Mouse (Mus musculus): ENCODE data around the gene Suclg2.

Suclg2 gene

GRCm38 (mm10) chr6:95620804-95621203 is 97.8 kb downstream of the Suclg2 start:
- no peak for DNase-seq (ENCODE audit: low spot score)

GRCm38 (mm10) chr6:95619817-95620216 is 98.8 kb downstream of the Suclg2 start:
- no peak for DNase-seq (ENCODE audit: low spot score)

GRCm38 (mm10) chr6:95618434-95618833 is 100.2 kb downstream of the Suclg2 start:
- no peak for DNase-seq (ENCODE audit: low spot score)

GRCm38 (mm10) chr6:95613228-95613627 is 105.4 kb downstream of the Suclg2 start:
- no peak for DNase-seq (ENCODE audit: low spot score)

GRCm38 (mm10) chr6:95612412-95613022 is 106.1 kb downstream of the Suclg2 start:
- no peak for DNase-seq (ENCODE audit: low spot score)

- no peak for DNase-seq (ENCODE audit: low spot score)
These were observed 107.5 kb downstream of the Suclg2 start for GRCm38 (mm10) chr6:95611059-95611458.

- no peak for DNase-seq (ENCODE audit: low spot score)
These were observed 110.5 kb downstream of the Suclg2 start for GRCm38 (mm10) chr6:95608123-95608522.

- peak; percentile 84 for DNase-seq (ENCODE audit: low spot score)
These were observed 117.9 kb downstream of the Suclg2 start for GRCm38 (mm10) chr6:95600731-95601130.

GRCm38 (mm10) chr6:95596766-95597750 is 121.5 kb downstream of the Suclg2 start:
- peak; percentile 64 for DNase-seq (ENCODE audit: low spot score)

- no peak for DNase-seq (ENCODE audit: low spot score)
These were observed 122.7 kb downstream of the Suclg2 start for GRCm38 (mm10) chr6:95595852-95596251.

- DNase-seq (ENCODE audit: low spot score), result no peak
These were observed 124.4 kb downstream of the Suclg2 start for GRCm38 (mm10) chr6:95594239-95594638.

GRCm38 (mm10) chr6:95592396-95592795 is 126.2 kb downstream of the Suclg2 start:
- DNase-seq (ENCODE audit: low spot score), result no peak

- DNase-seq (ENCODE audit: low spot score), result no peak
These were observed 128.1 kb downstream of the Suclg2 start for GRCm38 (mm10) chr6:95590463-95590862.

GRCm38 (mm10) chr6:95587108-95587796 is 131.3 kb downstream of the Suclg2 start:
- DNase-seq (ENCODE audit: low spot score), result no peak

- DNase-seq (ENCODE audit: low spot score), result no peak
These were observed 136.7 kb downstream of the Suclg2 start for GRCm38 (mm10) chr6:95581893-95582292.

GRCm38 (mm10) chr6:95579792-95580191 is 138.8 kb downstream of the Suclg2 start:
- no peak for DNase-seq (ENCODE audit: low spot score)

GRCm38 (mm10) chr6:95575531-95575930 is 143.1 kb downstream of the Suclg2 start:
- DNase-seq (ENCODE audit: low spot score), result no peak

GRCm38 (mm10) chr6:95574867-95575266 is 143.7 kb downstream of the Suclg2 start:
- DNase-seq (ENCODE audit: low spot score), result no peak

- DNase-seq (ENCODE audit: low spot score), result no peak
These were observed 144.2 kb downstream of the Suclg2 start for GRCm38 (mm10) chr6:95574389-95574788.

- no peak for DNase-seq (ENCODE audit: low spot score)
These were observed 145.4 kb downstream of the Suclg2 start for GRCm38 (mm10) chr6:95573035-95573759.

- no peak for DNase-seq (ENCODE audit: low spot score)
These were observed 147.0 kb downstream of the Suclg2 start for GRCm38 (mm10) chr6:95571620-95572019.
